In genomic region chr1:59295769-59296168, GRCm38 (mm10) we compare ENCODE assay signal across 28 mouse cellular contexts. TPM values are rescaled to one million over a fixed set of nuclear protein-coding genes. Genes with fewer than 3 reads are reported as not detected.
"Had no signal": no experiment of that assay in that cellular context is flagged by ENCODE, and none has a peak within 500 bp of the region (broad histone marks: within the 10 kb centered on the region; RNA-seq: fewer than 3 reads in every experiment).

No protein-coding gene starts in this region.

- DNase-seq: forebrain, postnatal 0 days; gastrocnemius, postnatal 14 days; gastrocnemius, postnatal 36 days; heart, adult 18-20 months; heart, postnatal 10 days; kidney, adult 2 months; kidney, postnatal 25 days; layer of hippocampus, adult 9-11 months; layer of hippocampus, postnatal 36 days; left cerebral cortex, postnatal 4 days had no signal

- H3K9me3 ChIP-seq: forebrain, embryonic 15.5 days; heart, embryonic 10.5 days; heart, embryonic 12.5 days; hindbrain, embryonic 13.5 days; hindbrain, embryonic 15.5 days; limb, embryonic 13.5 days; limb, embryonic 15.5 days; liver, embryonic 12.5 days had no signal

- H3K4me1 ChIP-seq: forebrain, embryonic 15.5 days; hindbrain, embryonic 13.5 days; hindbrain, embryonic 15.5 days; liver, embryonic 12.5 days had no signal

- H3K9ac ChIP-seq: forebrain, embryonic 15.5 days; forebrain, postnatal 0 days; heart, embryonic 12.5 days; hindbrain, embryonic 13.5 days; hindbrain, embryonic 15.5 days; limb, embryonic 13.5 days; limb, embryonic 15.5 days; liver, embryonic 12.5 days; liver, embryonic 14.5 days had no signal

- H3K27ac ChIP-seq: forebrain, embryonic 15.5 days; heart, embryonic 10.5 days; hindbrain, embryonic 13.5 days; hindbrain, embryonic 15.5 days; hindbrain, postnatal 0 days; limb, embryonic 13.5 days; limb, embryonic 15.5 days; liver, embryonic 12.5 days; liver, embryonic 14.5 days had no signal

- H3K4me2 ChIP-seq: forebrain, embryonic 15.5 days; heart, embryonic 12.5 days; hindbrain, embryonic 13.5 days; hindbrain, embryonic 15.5 days; limb, embryonic 13.5 days; limb, embryonic 15.5 days; liver, embryonic 12.5 days had no signal

- H3K4me3 ChIP-seq: forebrain, embryonic 15.5 days; heart, embryonic 10.5 days; heart, embryonic 12.5 days; hindbrain, embryonic 13.5 days; hindbrain, embryonic 15.5 days; limb, embryonic 13.5 days; limb, embryonic 15.5 days; liver, embryonic 12.5 days had no signal

- ATAC-seq: forebrain, embryonic 15.5 days; forebrain, postnatal 0 days; hindbrain, postnatal 0 days; intestine, embryonic 16.5 days; liver, embryonic 12.5 days had no signal

- H3K27me3 ChIP-seq: forebrain, embryonic 15.5 days; heart, embryonic 12.5 days; hindbrain, embryonic 13.5 days; hindbrain, embryonic 15.5 days; limb, embryonic 13.5 days; limb, embryonic 15.5 days; liver, embryonic 12.5 days had no signal

- H3K36me3 ChIP-seq: forebrain, embryonic 15.5 days; heart, embryonic 10.5 days; heart, embryonic 12.5 days; hindbrain, embryonic 13.5 days; hindbrain, embryonic 15.5 days; limb, embryonic 13.5 days; limb, embryonic 15.5 days; liver, embryonic 12.5 days had no signal

RNA-seq across cellular contexts. Expression of gene Cdk15, which starts 39.1 kb away (rescaled TPM):
- total RNA-seq: gastrocnemius, postnatal 36 days; heart, adult 18-20 months; heart, adult 8-10 months; heart, postnatal 25 days; hematopoietic stem cell, adult 5-6 weeks; liver, adult 2 months had no signal
- polyA plus RNA-seq: heart, embryonic 14.5 days; large intestine, adult 2 months; liver, adult 2 months; liver, embryonic 12.5 days; liver, embryonic 14.5 days; liver, embryonic 16.5 days had no signal
